In the genomic region with DNA sequence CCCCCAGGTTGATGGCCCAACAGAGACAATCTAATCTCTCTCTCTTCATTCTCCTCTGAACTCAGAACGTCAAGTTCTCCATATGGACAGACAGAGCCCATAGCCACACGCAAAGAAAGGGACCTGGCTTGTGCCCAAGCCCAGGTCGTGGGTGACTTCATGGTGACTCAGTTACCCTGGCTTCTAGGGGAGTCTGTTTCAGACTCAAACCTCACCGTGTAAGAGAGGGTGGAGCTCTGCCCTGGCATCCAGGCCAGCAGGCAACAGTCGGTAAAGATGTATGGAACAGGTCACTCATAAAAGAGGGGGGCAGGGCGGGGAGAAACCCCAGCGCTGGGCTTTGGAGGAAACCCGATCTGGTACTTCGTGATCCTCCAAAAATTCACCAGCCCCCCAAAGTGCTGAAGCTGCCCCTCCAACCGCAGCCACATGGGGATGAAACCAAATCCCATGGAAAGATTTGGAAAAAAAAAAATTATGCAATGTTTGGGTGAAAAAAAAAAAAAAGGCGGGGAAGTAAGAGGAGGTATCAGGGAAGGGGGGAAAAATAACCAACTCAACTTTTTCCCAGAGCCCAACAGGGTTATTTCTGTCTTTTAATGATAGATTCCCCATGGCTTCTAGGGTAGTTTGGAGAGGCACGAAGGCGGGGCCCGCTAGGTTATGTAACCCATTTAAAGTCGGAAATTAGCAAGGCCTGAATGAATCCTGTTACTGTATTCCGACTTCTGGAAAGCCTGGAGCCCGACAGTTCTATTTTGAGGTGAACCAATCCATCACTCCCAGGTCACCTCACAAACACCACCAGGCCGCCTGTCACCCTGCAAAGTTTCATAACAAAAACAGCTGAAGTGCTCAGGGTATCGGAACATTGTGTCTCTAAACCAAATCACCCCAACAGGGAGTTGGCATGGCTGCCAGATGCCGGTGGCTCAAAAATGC, we compare ENCODE assay signal across 13 mouse cellular contexts. TPM values are rescaled to one million over a fixed set of nuclear protein-coding genes. Genes with fewer than 3 reads are reported as not detected.
DNase-seq lines count a peak whose midpoint lies in the region; ATAC-seq lines count a peak whose summit lies in the region.
"Had no signal": no experiment of that assay in that cellular context is flagged by ENCODE, and none has a peak within 500 bp of the region (broad histone marks: within the 10 kb centered on the region; RNA-seq: fewer than 3 reads in every experiment).

No protein-coding gene starts in this region.

- no peaks in the 10 kb centered on the region for H3K27me3 ChIP-seq in intestine, embryonic 15.5 days (replicated peaks)
- no peaks in the 10 kb centered on the region for H3K27me3 ChIP-seq in intestine, embryonic 16.5 days (replicated peaks; ENCODE audit: control insufficient read depth, insufficient read depth, low read length)
- peaks cover 10% of the 10 kb centered on the region; the same call in 1 of the 2 replicates for H3K27me3 ChIP-seq in limb, embryonic 13.5 days
- H3K27me3 ChIP-seq: stomach, embryonic 15.5 days had no signal

- H3K9me3 ChIP-seq in intestine, embryonic 15.5 days: no peaks in the 10 kb centered on the region
- no peaks in the 10 kb centered on the region for H3K9me3 ChIP-seq in intestine, embryonic 16.5 days (ENCODE audit: control insufficient read depth, low read length)
- peaks cover 10% of the 10 kb centered on the region; the same call in 1 of the 2 replicates for H3K9me3 ChIP-seq in limb, embryonic 13.5 days
- H3K9me3 ChIP-seq: stomach, embryonic 15.5 days had no signal

- DNase-seq in 416B (ENCODE audit: low read depth): peak; percentile 21
- DNase-seq in NIH3T3 (ENCODE audit: low read depth): peak; percentile 74
- DNase-seq in adrenal gland, postnatal 14 days: no peak
- DNase-seq in left cerebral cortex, postnatal 25 days (ENCODE audit: low spot score in 2 of 2): no peak
- no peak for DNase-seq in adrenal gland, adult 2 months

- H3K9ac ChIP-seq in intestine, embryonic 15.5 days: no peak overlapping the region
- H3K9ac ChIP-seq in intestine, embryonic 16.5 days (ENCODE audit: low read depth, low read length): no peak overlapping the region
- H3K9ac ChIP-seq in limb, embryonic 13.5 days: no peak overlapping the region
- H3K9ac ChIP-seq: hindbrain, embryonic 14.5 days; stomach, embryonic 15.5 days had no signal

- intact Hi-C loops in left cerebral cortex, postnatal 25 days (cut with DNase I): loop anchor here (2.0 kb wide), 1 partner anchor 377 kb away; no protein-coding TSS in a partner anchor

- no peaks in the 10 kb centered on the region for H3K36me3 ChIP-seq in intestine, embryonic 15.5 days
- H3K36me3 ChIP-seq in intestine, embryonic 16.5 days (ENCODE audit: control insufficient read depth, insufficient read depth, low read length): no peaks in the 10 kb centered on the region
- peaks cover 2% of the 10 kb centered on the region; the same call in 1 of the 2 replicates for H3K36me3 ChIP-seq in limb, embryonic 13.5 days
- H3K36me3 ChIP-seq: stomach, embryonic 15.5 days had no signal

- 0 out of 2 replicates have a peak, but pooled peaks have one; percentile 2 for ATAC-seq in intestine, embryonic 15.5 days
- ATAC-seq in intestine, embryonic 16.5 days: no peak
- ATAC-seq in limb, embryonic 13.5 days (ENCODE audit: low FRiP score, low read depth): peak; percentile 24

- H3K4me2 ChIP-seq in intestine, embryonic 15.5 days (replicated peaks): no peak overlapping the region
- no peak overlapping the region for H3K4me2 ChIP-seq in intestine, embryonic 16.5 days (ENCODE audit: low read depth, low read length)
- H3K4me2 ChIP-seq in limb, embryonic 13.5 days (replicated peaks): peak overlapping the region; percentile 27; the same call in 1 of the 2 replicates
- H3K4me2 ChIP-seq: hindbrain, embryonic 14.5 days; midbrain, embryonic 11.5 days; stomach, embryonic 15.5 days had no signal

- no peaks in the 10 kb centered on the region for H3K4me1 ChIP-seq in intestine, embryonic 15.5 days (replicated peaks)
- no peaks in the 10 kb centered on the region; the same call in 1 of the 2 replicates for H3K4me1 ChIP-seq in intestine, embryonic 16.5 days (ENCODE audit: control insufficient read depth, insufficient read depth, low read length)
- peaks cover 43% of the 10 kb centered on the region for H3K4me1 ChIP-seq in limb, embryonic 13.5 days

- no peak overlapping the region for H3K4me3 ChIP-seq in intestine, embryonic 15.5 days (replicated peaks)
- H3K4me3 ChIP-seq in intestine, embryonic 16.5 days (ENCODE audit: low read length): no peak overlapping the region
- H3K4me3 ChIP-seq in limb, embryonic 13.5 days: no peak overlapping the region
- H3K4me3 ChIP-seq: heart, adult 2 months; left cerebral cortex, adult 2 months; stomach, embryonic 15.5 days had no signal

- H3K27ac ChIP-seq in intestine, embryonic 15.5 days: no peak overlapping the region
- H3K27ac ChIP-seq in intestine, embryonic 16.5 days (ENCODE audit: low read length): no peak overlapping the region
- H3K27ac ChIP-seq in limb, embryonic 13.5 days: peak overlapping the region; percentile 69; the same call in 1 of the 2 replicates
- H3K27ac ChIP-seq: heart, adult 2 months; left cerebral cortex, adult 2 months; stomach, embryonic 15.5 days had no signal

- WGBS in intestine, embryonic 15.5 days: 61% methylated on average over 20 of the region's 20 CpGs
- WGBS in intestine, embryonic 16.5 days: 65% methylated on average over 20 of the region's 20 CpGs
- 29% methylated on average over 20 of the region's 20 CpGs for WGBS in limb, embryonic 13.5 days

RNA-seq across cellular contexts. Expression of a gene that starts 26.6 kb away (rescaled TPM):
- polyA plus RNA-seq in intestine, embryonic 15.5 days (2015; fragmentation: Nextera tagmentation; extraction: Ambion mirVana): 1.8 and 2.4 TPM in 2 replicates
- 1.6 and 1.7 TPM in 2 replicates for polyA plus RNA-seq in intestine, embryonic 16.5 days (2015; fragmentation: Nextera tagmentation; extraction: Ambion mirVana)
- 6.3 and 7.3 TPM in 2 replicates for polyA plus RNA-seq in limb, embryonic 13.5 days (2015; fragmentation: Nextera tagmentation; extraction: Ambion mirVana)
- total RNA-seq in adrenal gland, postnatal 14 days (2021): 2.7 and 7.6 TPM in 2 replicates
- total RNA-seq in left cerebral cortex, postnatal 25 days (2021): 10 to 100 TPM in 1 of 2 experiments, 1 to 10 TPM in 1; 8.5 to 14.3 TPM
- 1 to 10 TPM; 3.5 to 4.9 TPM for total RNA-seq in adrenal gland, adult 2 months (2021)
- 2.8 and 4.7 TPM in 2 replicates for polyA plus RNA-seq in adrenal gland, adult 2 months (2012; rRNA removed)

Comparison
In these comparisons a context has a peak if more than half of its experiments do, and no peak if none do; other contexts are left out.
1. DNase-seq: peak in 416B (single experiment) and NIH3T3 (single experiment); none in adrenal gland, postnatal 14 days (single experiment), left cerebral cortex, postnatal 25 days (0 of 2) and adrenal gland, adult 2 months (single experiment).